In the genomic region with DNA sequence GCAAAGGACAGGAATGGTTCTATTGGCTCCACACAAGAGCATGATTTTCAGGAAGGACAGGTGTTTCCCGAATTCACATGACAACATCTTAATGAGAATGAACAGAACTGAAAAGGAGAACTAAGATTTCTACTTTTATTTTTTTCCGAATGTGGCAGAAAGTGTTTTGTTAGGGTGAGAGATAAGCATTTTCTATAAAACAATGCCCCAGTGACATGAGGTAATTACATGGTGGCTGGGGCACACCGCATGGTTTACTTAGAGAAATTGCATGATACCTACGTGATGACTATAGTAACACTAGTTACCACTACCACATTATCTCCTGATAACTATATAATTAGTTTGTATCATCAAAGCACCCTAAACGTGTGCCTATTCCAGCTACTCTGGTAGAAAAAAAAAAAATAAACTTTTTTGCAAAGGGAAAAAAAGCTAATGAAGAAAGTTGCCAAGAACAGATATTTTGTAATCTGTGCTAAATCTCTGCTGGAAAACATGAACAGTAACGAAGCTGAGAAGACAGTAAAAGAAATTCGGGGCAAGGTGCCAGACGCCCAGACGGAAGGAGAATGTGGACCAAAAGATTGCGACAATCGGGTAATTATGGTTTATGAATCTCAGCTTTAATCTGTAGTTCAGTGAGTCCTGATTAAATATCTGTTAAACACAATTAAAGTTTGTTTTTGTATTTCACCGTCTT, we compare ENCODE assay signal across 10 mouse cellular contexts.
A peak's percentile ranks its signal among the peaks of the same experiment; 100 is the strongest.
DNase-seq lines count a peak whose midpoint lies in the region; ATAC-seq and TF ChIP-seq lines count a peak whose summit lies in the region.
"Had no signal": no experiment of that assay in that cellular context is flagged by ENCODE, and none has a peak within 500 bp of the region (broad histone marks: within the 10 kb centered on the region; RNA-seq: fewer than 3 reads in every experiment).

No protein-coding gene starts in this region.

- no peaks in the 10 kb centered on the region for H3K27me3 ChIP-seq in kidney, adult 2 months (replicated peaks; ENCODE audit: control insufficient read depth, insufficient read depth, low read length)
- H3K27me3 ChIP-seq: limb, embryonic 12.5 days had no signal

- H3K4me1 ChIP-seq in kidney, adult 2 months (ENCODE audit: control insufficient read depth, insufficient read depth, low read length): peaks cover 10% of the 10 kb centered on the region; the same call in 1 of the 2 replicates

- DNase-seq in kidney, adult 2 months: peak; percentile 71
- no peak for DNase-seq in kidney, adult 9 months
- DNase-seq in MN1 (ENCODE audit: low spot score): peak; percentile 26
- DNase-seq in cerebellum, adult 8-10 months: peak; percentile 39
- DNase-seq in layer of hippocampus, adult 9-11 months: peak; percentile 52
- no peak for DNase-seq in heart, adult 11 months
- no peak for DNase-seq in frontal cortex, postnatal 14 days (ENCODE audit: low spot score in 2 of 2)

- H3K27ac ChIP-seq in kidney, adult 2 months (ENCODE audit: insufficient read depth, low read depth, low read length): no peak overlapping the region
- H3K27ac ChIP-seq: limb, embryonic 12.5 days had no signal

- TF ChIP-seq POLR2A in kidney, adult 2 months (IDR thresholded peaks at IDR 0.05; ENCODE audit: low read depth, low read length): no peak

- no peaks in the 10 kb centered on the region for H3K36me3 ChIP-seq in kidney, adult 2 months (ENCODE audit: control insufficient read depth, insufficient read depth, low read length)
- H3K36me3 ChIP-seq: limb, embryonic 12.5 days had no signal

- no peak overlapping the region for H3K4me3 ChIP-seq in kidney, adult 2 months (ENCODE audit: insufficient read depth, low read depth, low read length)
- H3K4me3 ChIP-seq: erythroblast, embryonic 14.5 days; limb, embryonic 12.5 days had no signal

- no peak for ATAC-seq in granulocyte monocyte progenitor cell, adult 5-6 weeks (replicated peaks; ENCODE audit: poor library complexity, severe bottlenecking)

- TF ChIP-seq CTCF in kidney, adult 2 months (conservative IDR thresholded peaks at IDR 0.05; ENCODE audit: insufficient read depth, insufficient read length, low read depth, low read length): no peak

- WGBS in kidney, adult 2 months: 67% methylated on average over 12 of the region's 12 CpGs

Comparison
In these comparisons a context has a peak if more than half of its experiments do, and no peak if none do; other contexts are left out.
1. DNase-seq: peak in kidney, adult 2 months (single experiment), MN1 (single experiment), cerebellum, adult 8-10 months (single experiment) and layer of hippocampus, adult 9-11 months (single experiment); none in kidney, adult 9 months (single experiment), heart, adult 11 months (single experiment) and frontal cortex, postnatal 14 days (0 of 2).